ENCODE assay signal across 8 mouse cellular contexts in genomic region chr12:4592541-4593165, GRCm38 (mm10). TPM values are rescaled to one million over a fixed set of nuclear protein-coding genes. Genes with fewer than 3 reads are reported as not detected.
DNase-seq lines count a peak whose midpoint lies in the region; ATAC-seq and TF ChIP-seq lines count a peak whose summit lies in the region.

TSS of gene Itsn2 (plus strand) at chr12:4592638.
TSS of gene Gm3625 (minus strand) at chr12:4592927.

- peak within 1 kb of the TSS; percentile 91 for H3K4me3 ChIP-seq in embryonic facial prominence, embryonic 14.5 days (ENCODE audit: low read depth, low read length)
- H3K4me3 ChIP-seq in midbrain, postnatal 0 days (ENCODE audit: low read depth, low read length) = peak within 1 kb of the TSS; percentile 78

- TF ChIP-seq CTCF in midbrain, postnatal 0 days (IDR thresholded peaks at IDR 0.05) = no peak

- no peaks in the 10 kb centered on the region for H3K27me3 ChIP-seq in embryonic facial prominence, embryonic 14.5 days (replicated peaks; ENCODE audit: control insufficient read depth, insufficient read depth, low read length)
- no peaks in the 10 kb centered on the region for H3K27me3 ChIP-seq in midbrain, postnatal 0 days (ENCODE audit: insufficient read depth, low read length)

- peak; percentile 83 for ATAC-seq in embryonic facial prominence, embryonic 14.5 days (ENCODE audit: low read depth)
- peak; percentile 91 for ATAC-seq in midbrain, postnatal 0 days (ENCODE audit: low FRiP score)

- DNase-seq in B cell, adult 2 months = peak; percentile 86 to 87
- DNase-seq in adrenal gland, postnatal 4 days (ENCODE audit: low spot score in 2 of 2) = peak; percentile 32 to 47
- peak; percentile 69 for DNase-seq in embryonic facial prominence, embryonic 14.5 days (ENCODE audit: low spot score)
- peak; percentile 68 to 74 for DNase-seq in heart, adult 9 months (ENCODE audit: low spot score in 2 of 2)
- DNase-seq in kidney, adult 9 months = peak; percentile 73
- DNase-seq in liver = peak; percentile 83
- DNase-seq in midbrain, postnatal 0 days (ENCODE audit: low spot score) = peak; percentile 68
- DNase-seq in spleen, postnatal 14 days (ENCODE audit: low spot score in 2 of 2) = peak; percentile 60 to 74

- H3K4me2 ChIP-seq in embryonic facial prominence, embryonic 14.5 days (ENCODE audit: low read depth, low read length) = peak within 1 kb of the TSS; percentile 78
- peak within 1 kb of the TSS; percentile 60 for H3K4me2 ChIP-seq in midbrain, postnatal 0 days (ENCODE audit: low read depth, low read length, poor library complexity, severe bottlenecking)

- peaks cover 4% of the 10 kb centered on the region; the same call in 1 of the 2 replicates for H3K4me1 ChIP-seq in embryonic facial prominence, embryonic 14.5 days (ENCODE audit: control insufficient read depth, insufficient read depth, low read length)
- H3K4me1 ChIP-seq in midbrain, postnatal 0 days (ENCODE audit: insufficient read depth, low read length) = peaks cover 5% of the 10 kb centered on the region; the same call in 1 of the 2 replicates

- under 1% methylated on average over 6 of the region's 49 CpGs for WGBS in embryonic facial prominence, embryonic 14.5 days
- WGBS in midbrain, postnatal 0 days = under 1% methylated on average over 33 of the region's 49 CpGs

- H3K36me3 ChIP-seq in embryonic facial prominence, embryonic 14.5 days (ENCODE audit: control insufficient read depth, insufficient read depth, low read length) = no peaks in the 10 kb centered on the region
- no peaks in the 10 kb centered on the region for H3K36me3 ChIP-seq in midbrain, postnatal 0 days (ENCODE audit: insufficient read depth, low read length)

- peak within 1 kb of the TSS; percentile 91 for H3K9ac ChIP-seq in embryonic facial prominence, embryonic 14.5 days (ENCODE audit: low read depth, low read length)
- H3K9ac ChIP-seq in midbrain, postnatal 0 days (replicated peaks; ENCODE audit: low read length, poor library complexity, severe bottlenecking) = peak within 1 kb of the TSS; percentile 89

- no peaks in the 10 kb centered on the region for H3K9me3 ChIP-seq in embryonic facial prominence, embryonic 14.5 days (ENCODE audit: control insufficient read depth, low read length)
- H3K9me3 ChIP-seq in midbrain, postnatal 0 days (ENCODE audit: low read length) = no peaks in the 10 kb centered on the region

- H3K27ac ChIP-seq in embryonic facial prominence, embryonic 14.5 days (replicated peaks; ENCODE audit: low read depth, low read length) = peak within 1 kb of the TSS; percentile 81
- peak within 1 kb of the TSS; percentile 72 for H3K27ac ChIP-seq in midbrain, postnatal 0 days (ENCODE audit: low read depth, low read length)

RNA-seq across cellular contexts. Expression of gene Itsn2, which starts in this region (rescaled TPM):
- total RNA-seq in adrenal gland, postnatal 4 days (2021) = 10 to 100 TPM; 47.7 to 49.3 TPM
- 43.6 and 44.0 TPM in 2 replicates for polyA plus RNA-seq in embryonic facial prominence, embryonic 14.5 days (2014; fragmentation: Nextera tagmentation; extraction: Ambion mirVana)
- 23.4 and 27.1 TPM in 2 replicates for total RNA-seq in midbrain, postnatal 0 days (2014; rRNA removed)
- polyA plus RNA-seq in midbrain, postnatal 0 days (2015; fragmentation: Nextera tagmentation; extraction: Ambion mirVana) = 19.7 and 20.6 TPM in 2 replicates

RNA-seq across cellular contexts. Expression of gene Gm3625, which starts in this region (rescaled TPM):
- total RNA-seq in adrenal gland, postnatal 4 days (2021) = not detected
- polyA plus RNA-seq in embryonic facial prominence, embryonic 14.5 days (2014; fragmentation: Nextera tagmentation; extraction: Ambion mirVana) = not detected in 2 replicates
- not detected in 2 replicates for total RNA-seq in midbrain, postnatal 0 days (2014; rRNA removed)
- polyA plus RNA-seq in midbrain, postnatal 0 days (2015; fragmentation: Nextera tagmentation; extraction: Ambion mirVana) = not detected in 2 replicates

Comparison
In these comparisons a context has a peak if more than half of its experiments do, and no peak if none do; other contexts are left out.
1. Peak in every context shown above with its lines: DNase-seq, ATAC-seq, H3K4me3 ChIP-seq and H3K27ac ChIP-seq.